Mouse (Mus musculus) adrenal gland, adult (tissue): ENCODE measurements around the gene Uqcc1.
A peak's percentile ranks its signal among the peaks of the same experiment; 100 is the strongest.

Source experiments
- DNase-seq, 2 experiments: peaks; one replicate each; pipeline ENCODE4 v3.0.0; 2022 to 2023; ENCODE audit warnings: low spot score in 1 of 2; ENCODE audit not compliant: inconsistent age in 2 of 2

Uqcc1 gene

GRCm38 (mm10) chr2:155929531-155930442 is at the start of gene Uqcc1:
Gene Uqcc1, minus strand, starts transcription at chr2:155930310.
- peak; percentile 95 to 98 for DNase-seq

GRCm38 (mm10) chr2:155979328-155979991 is 49.4 kb upstream of the Uqcc1 start:
- DNase-seq = peak; percentile 21 to 58

GRCm38 (mm10) chr2:155974087-155974731 is 44.1 kb upstream of the Uqcc1 start:
- DNase-seq = no peak

- DNase-seq = no peak
Measured at GRCm38 (mm10) chr2:155973348-155973747, 43.2 kb upstream of the Uqcc1 start.

- DNase-seq = peak in 1 of 2 experiments; percentile 67
Measured at GRCm38 (mm10) chr2:155962991-155963390, 32.9 kb upstream of the Uqcc1 start.

GRCm38 (mm10) chr2:155961862-155962261 is 31.8 kb upstream of the Uqcc1 start:
- DNase-seq = no peak

- no peak for DNase-seq
Measured at GRCm38 (mm10) chr2:155959981-155960380, 29.9 kb upstream of the Uqcc1 start.

GRCm38 (mm10) chr2:155956134-155957059 is 26.3 kb upstream of the Uqcc1 start, which contains the start of gene Cep250:
Gene Cep250, plus strand, starts transcription at chr2:155956458.
- DNase-seq = peak; percentile 95 to 98

- peak; percentile 46 to 83 for DNase-seq
Measured at GRCm38 (mm10) chr2:155952006-155952405, 21.9 kb upstream of the Uqcc1 start.

- peak in 1 of 2 experiments; percentile 38 for DNase-seq
Measured at GRCm38 (mm10) chr2:155949362-155949761, 19.3 kb upstream of the Uqcc1 start.

GRCm38 (mm10) chr2:155947390-155948002 is 17.4 kb upstream of the Uqcc1 start:
- no peak for DNase-seq

- no peak for DNase-seq
Measured at GRCm38 (mm10) chr2:155946499-155946898, 16.4 kb upstream of the Uqcc1 start.

GRCm38 (mm10) chr2:155946069-155946468 is 16.0 kb upstream of the Uqcc1 start:
- DNase-seq = peak; percentile 71 to 91

- DNase-seq = peak in 1 of 2 experiments; percentile 29
Measured at GRCm38 (mm10) chr2:155945580-155945979, 15.5 kb upstream of the Uqcc1 start.

GRCm38 (mm10) chr2:155945124-155945523 is 15.0 kb upstream of the Uqcc1 start, which contains the start of gene Gdf5:
Gene Gdf5, minus strand, starts transcription at chr2:155945367.
- DNase-seq = peak in 1 of 2 experiments; percentile 47

GRCm38 (mm10) chr2:155944685-155945084 is 14.6 kb upstream of the Uqcc1 start:
- no peak for DNase-seq

GRCm38 (mm10) chr2:155943463-155943862 is 13.4 kb upstream of the Uqcc1 start:
- peak in 1 of 2 experiments; percentile 21 for DNase-seq

GRCm38 (mm10) chr2:155941697-155942442 is 11.8 kb upstream of the Uqcc1 start:
- DNase-seq = peak; percentile 86 to 93

- peak in 1 of 2 experiments; percentile 20 for DNase-seq
Measured at GRCm38 (mm10) chr2:155940681-155941080, 10.6 kb upstream of the Uqcc1 start, which contains the start of gene Gm15557. Gene Gm15557, plus strand, starts transcription at chr2:155940728.
